Mouse (Mus musculus) midbrain, embryonic 16.5 days (tissue): ENCODE measurements at regions not wholly inside any gene's neighbourhood (a gene's known extent, or its start where the extent isn't known, plus 50 kb on each side); places are given as distances from the start of the nearest gene placed in this dataset.
A peak's percentile ranks its signal among the peaks of the same experiment; 100 is the strongest.

Experiments
- ATAC-seq: fragments of 200-750 bp; cut with Nextera tagmentation; 2 replicates; pipeline ENCODE4 v1.8.0; 2017; ENCODE audit warnings: moderate TSS enrichment
- H3K27ac ChIP-seq: fragments of 300-500 bp; sonication (generic); 2 replicates; pipeline ENCODE4 v1.5.1; 2014; ENCODE audit warnings: mild to moderate bottlenecking, low read length, mixed read lengths
- H3K27me3 ChIP-seq: fragments of 300-500 bp; sonication (generic); 2 replicates; pipeline ENCODE4 v1.6.1; 2014; ENCODE audit warnings: low read depth, low read length, mixed read lengths; ENCODE audit not compliant: control insufficient read depth, insufficient read depth
- H3K36me3 ChIP-seq: fragments of 300-500 bp; sonication (generic); 2 replicates; pipeline ENCODE4 v1.6.1; 2014; ENCODE audit warnings: mild to moderate bottlenecking, low read length, moderate library complexity, mixed read lengths; ENCODE audit not compliant: control insufficient read depth, insufficient read depth
- H3K4me1 ChIP-seq: fragments of 300-500 bp; sonication (generic); 2 replicates; pipeline ENCODE4 v1.6.1; 2014; ENCODE audit warnings: mild to moderate bottlenecking, low read length, mixed read lengths; ENCODE audit not compliant: control insufficient read depth, insufficient read depth
- H3K4me2 ChIP-seq: fragments of 300-500 bp; sonication (generic); 2 replicates; pipeline ENCODE4 v1.6.1; 2014; ENCODE audit warnings: mild to moderate bottlenecking, low read length, mixed read lengths
- H3K4me3 ChIP-seq: fragments of 300-500 bp; sonication (generic); 2 replicates; pipeline ENCODE4 v1.5.1; 2014; ENCODE audit warnings: low read depth, mild to moderate bottlenecking, low read length, moderate library complexity, mixed read lengths
- H3K9ac ChIP-seq: fragments of 300-500 bp; sonication (generic); 2 replicates; pipeline ENCODE4 v1.6.1; 2014; ENCODE audit warnings: low read depth, low read length, mixed read lengths
- H3K9me3 ChIP-seq: fragments of 300-500 bp; sonication (generic); replicated peaks from 2 replicates; pipeline ENCODE4 v1.6.1; 2014; ENCODE audit warnings: mild to moderate bottlenecking, low read length, mixed read lengths; ENCODE audit not compliant: control insufficient read depth, poor library complexity, severe bottlenecking
- WGBS: fragments of 180-500 bp; shearing (Covaris S2); extraction: QIAGEN DNeasy Blood & Tissue Kit; methylation state at CpG from one replicate; pipeline ENCODE4 v1.1.7; 2014; 5-methylcytosine and 5-hydroxymethylcytosine counted together

- Histone ChIP-seq H3K36me3 (no peaks in the 10 kb centered on the region), H3K4me2 (no peak overlapping the region), H3K4me3 (no peak overlapping the region), H3K9ac (no peak overlapping the region), H3K9me3 (no peaks in the 10 kb centered on the region), H3K4me1 (no peaks in the 10 kb centered on the region), H3K27me3 (no peaks in the 10 kb centered on the region), H3K27ac (no peak overlapping the region)
- 73% methylated on average over 9 of the region's 9 CpGs for WGBS
- ATAC-seq: peak; percentile 28; the same call in 1 of the 2 replicates
Observed at GRCm38 (mm10) chr16:85290986-85291952, 117.7 kb upstream of the App start.

GRCm38 (mm10) chr16:85277862-85278261, 104.3 kb upstream of the App start:
- no peak overlapping the region for H3K9ac ChIP-seq
- WGBS: 78% methylated on average over 1 of the region's 1 CpGs
- no peaks in the 10 kb centered on the region for H3K27me3 ChIP-seq
- H3K9me3 ChIP-seq: no peaks in the 10 kb centered on the region
- no peak for ATAC-seq
- H3K4me3 ChIP-seq: no peak overlapping the region
- no peak overlapping the region for H3K27ac ChIP-seq
- H3K36me3 ChIP-seq: no peaks in the 10 kb centered on the region
- H3K4me1 ChIP-seq: no peaks in the 10 kb centered on the region
- no peak overlapping the region for H3K4me2 ChIP-seq

GRCm38 (mm10) chr16:85269681-85270080, 96.1 kb upstream of the App start:
- H3K4me3 ChIP-seq: no peak overlapping the region
- WGBS: 78% methylated on average over 8 of the region's 8 CpGs
- no peak overlapping the region for H3K4me2 ChIP-seq
- H3K9ac ChIP-seq: no peak overlapping the region
- no peaks in the 10 kb centered on the region for H3K36me3 ChIP-seq
- H3K27me3 ChIP-seq: no peaks in the 10 kb centered on the region
- no peak for ATAC-seq
- no peaks in the 10 kb centered on the region for H3K4me1 ChIP-seq
- no peak overlapping the region for H3K27ac ChIP-seq
- H3K9me3 ChIP-seq: no peaks in the 10 kb centered on the region

- Histone ChIP-seq H3K4me2 (no peak overlapping the region), H3K27ac (no peak overlapping the region), H3K9ac (no peak overlapping the region), H3K4me3 (no peak overlapping the region), H3K27me3 (no peaks in the 10 kb centered on the region), H3K36me3 (no peaks in the 10 kb centered on the region), H3K4me1 (no peaks in the 10 kb centered on the region), H3K9me3 (no peaks in the 10 kb centered on the region)
- ATAC-seq: no peak
- WGBS: 71% methylated on average over 4 of the region's 4 CpGs
Observed at GRCm38 (mm10) chr16:85259838-85260237, 86.3 kb upstream of the App start.

- H3K4me3 ChIP-seq: no peak overlapping the region
- H3K4me2 ChIP-seq: no peak overlapping the region
- no peak overlapping the region for H3K27ac ChIP-seq
- H3K27me3 ChIP-seq: no peaks in the 10 kb centered on the region
- H3K4me1 ChIP-seq: no peaks in the 10 kb centered on the region
- no peaks in the 10 kb centered on the region for H3K36me3 ChIP-seq
- H3K9ac ChIP-seq: no peak overlapping the region
- no peaks in the 10 kb centered on the region for H3K9me3 ChIP-seq
- WGBS: 73% methylated on average over 1 of the region's 1 CpGs
- no peak for ATAC-seq
Observed at GRCm38 (mm10) chr16:85247301-85247700, 73.7 kb upstream of the App start.

GRCm38 (mm10) chr16:85233037-85233436, 59.5 kb upstream of the App start:
- H3K4me1 ChIP-seq: no peaks in the 10 kb centered on the region
- ATAC-seq: no peak
- no peaks in the 10 kb centered on the region for H3K36me3 ChIP-seq
- 95% methylated on average over 1 of the region's 1 CpGs for WGBS
- no peak overlapping the region for H3K4me2 ChIP-seq
- no peaks in the 10 kb centered on the region for H3K27me3 ChIP-seq
- no peak overlapping the region for H3K9ac ChIP-seq
- H3K27ac ChIP-seq: no peak overlapping the region
- no peak overlapping the region for H3K4me3 ChIP-seq
- H3K9me3 ChIP-seq: no peaks in the 10 kb centered on the region

- H3K9ac ChIP-seq: no peak overlapping the region
- H3K36me3 ChIP-seq: no peaks in the 10 kb centered on the region
- no peak for ATAC-seq
- no peaks in the 10 kb centered on the region for H3K9me3 ChIP-seq
- no peak overlapping the region for H3K4me3 ChIP-seq
- H3K27ac ChIP-seq: no peak overlapping the region
- 76% methylated on average over 6 of the region's 6 CpGs for WGBS
- H3K4me1 ChIP-seq: no peaks in the 10 kb centered on the region
- H3K4me2 ChIP-seq: no peak overlapping the region
- no peaks in the 10 kb centered on the region for H3K27me3 ChIP-seq
Observed at GRCm38 (mm10) chr16:85231908-85232467, 58.4 kb upstream of the App start.

- Histone ChIP-seq H3K27me3 (no peaks in the 10 kb centered on the region), H3K4me1 (no peaks in the 10 kb centered on the region), H3K27ac (no peak overlapping the region), H3K4me2 (no peak overlapping the region), H3K36me3 (no peaks in the 10 kb centered on the region), H3K4me3 (no peak overlapping the region), H3K9ac (no peak overlapping the region), H3K9me3 (no peaks in the 10 kb centered on the region)
- 71% methylated on average over 2 of the region's 2 CpGs for WGBS
- no peak for ATAC-seq
Observed at GRCm38 (mm10) chr16:85231330-85231729, 57.8 kb upstream of the App start.

- Histone ChIP-seq H3K4me2 (no peak overlapping the region), H3K27ac (no peak overlapping the region), H3K36me3 (no peaks in the 10 kb centered on the region), H3K27me3 (no peaks in the 10 kb centered on the region), H3K9ac (no peak overlapping the region), H3K4me3 (no peak overlapping the region), H3K4me1 (no peaks in the 10 kb centered on the region), H3K9me3 (no peaks in the 10 kb centered on the region)
- no peak for ATAC-seq
- 79% methylated on average over 2 of the region's 2 CpGs for WGBS
Observed at GRCm38 (mm10) chr16:85224325-85224724, 50.8 kb upstream of the App start.
